8 mouse cellular contexts compared by ENCODE assay signal in the genomic region with DNA sequence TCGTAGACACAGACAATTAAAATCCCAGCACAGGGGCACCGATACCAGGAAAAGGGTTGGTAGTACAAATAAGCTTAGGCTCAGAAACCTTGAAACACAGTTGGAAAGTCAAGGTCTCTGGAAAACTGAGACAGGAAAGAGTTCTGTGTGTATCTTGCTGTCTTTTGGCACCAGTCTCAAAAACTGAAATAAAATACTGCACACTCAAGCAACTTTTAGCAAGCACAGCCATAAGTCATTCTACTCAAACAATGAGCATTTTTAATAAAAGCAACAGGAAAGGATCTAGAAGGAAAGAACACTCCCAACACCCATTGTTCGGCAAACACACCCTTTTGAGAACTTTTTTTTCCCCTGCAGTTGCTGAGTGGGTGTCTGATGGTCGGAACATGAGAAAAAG. TPM values are rescaled to one million over a fixed set of nuclear protein-coding genes. Genes with fewer than 3 reads are reported as not detected.
DNase-seq lines count a peak whose midpoint lies in the region; ATAC-seq and TF ChIP-seq lines count a peak whose summit lies in the region.

A gene (plus strand): TSS at position 359 of the 400 bp plus-strand sequence.

- no peaks in the 10 kb centered on the region for H3K9me3 ChIP-seq in heart, embryonic 14.5 days (ENCODE audit: control insufficient read depth, low read length)
- H3K9me3 ChIP-seq in stomach, embryonic 16.5 days (replicated peaks; ENCODE audit: control insufficient read depth, low read length), result no peaks in the 10 kb centered on the region

- H3K27ac ChIP-seq in heart, embryonic 14.5 days (replicated peaks in 1 of 2; ENCODE audit: control insufficient read depth in 1 of 2, insufficient read depth in 1 of 2, low read depth in 2 of 2, low read length in 2 of 2), result 0 out of 4 replicates have a peak within 1 kb of the TSS, but pooled peaks have one; percentile 3 to 36
- H3K27ac ChIP-seq in stomach, embryonic 16.5 days (ENCODE audit: low read length), result peak within 1 kb of the TSS; percentile 10; the same call in 1 of the 2 replicates

- H3K4me3 ChIP-seq in heart, embryonic 14.5 days (ENCODE audit: control insufficient read depth in 1 of 2, insufficient read depth in 1 of 2, low read depth in 1 of 2, low read length in 2 of 2), result no peak within 1 kb of the TSS
- no peak within 1 kb of the TSS for H3K4me3 ChIP-seq in stomach, embryonic 16.5 days (replicated peaks; ENCODE audit: low read length)

- ATAC-seq in heart, embryonic 14.5 days (ENCODE audit: insufficient number of reproducible peaks, insufficient read depth, low FRiP score, low read depth), result no peak
- ATAC-seq in stomach, embryonic 16.5 days (ENCODE audit: insufficient read depth, low FRiP score), result no peak
- ATAC-seq in CD4-positive, CD25-positive, alpha-beta regulatory T cell, adult 4 months, result no peak

- H3K27me3 ChIP-seq in heart, embryonic 14.5 days (ENCODE audit: control insufficient read depth, insufficient read depth, low read length), result no peaks in the 10 kb centered on the region
- no peaks in the 10 kb centered on the region for H3K27me3 ChIP-seq in stomach, embryonic 16.5 days (ENCODE audit: control insufficient read depth, insufficient read depth, low read length)

- TF ChIP-seq CTCF in brain, embryonic 14.5 days (IDR thresholded peaks at IDR 0.05; ENCODE audit: borderline replicate concordance, extremely low read depth, insufficient read depth, insufficient read length), result no peak

- peaks cover 0 to 2% of the 10 kb centered on the region in 2 experiments; a peak in 3 of 4 replicates for H3K4me1 ChIP-seq in heart, embryonic 14.5 days (ENCODE audit: control insufficient read depth in 2 of 2, insufficient read depth in 2 of 2, low read length in 2 of 2)
- peaks cover 8% of the 10 kb centered on the region for H3K4me1 ChIP-seq in stomach, embryonic 16.5 days (ENCODE audit: control insufficient read depth, insufficient read depth, low read length)

- TF ChIP-seq POLR2A in brain, embryonic 14.5 days (IDR thresholded peaks at IDR 0.05; ENCODE audit: borderline replicate concordance, extremely low read depth, insufficient read depth, insufficient read length, poor library complexity, severe bottlenecking), result no peak

- H3K4me2 ChIP-seq in heart, embryonic 14.5 days (ENCODE audit: low read length), result no peak within 1 kb of the TSS
- H3K4me2 ChIP-seq in stomach, embryonic 16.5 days (ENCODE audit: low read depth, low read length), result no peak within 1 kb of the TSS

- peak; percentile 54 for DNase-seq in kidney, adult 9 months
- DNase-seq in kidney, adult 18-20 months, result no peak
- no peak for DNase-seq in brain, embryonic 14.5 days (ENCODE audit: low read depth)
- DNase-seq in left cerebral cortex, postnatal 14 days (ENCODE audit: low spot score in 2 of 2), result no peak
- DNase-seq in right cerebral cortex, postnatal 25 days, result no peak

- no peak within 1 kb of the TSS for H3K9ac ChIP-seq in heart, embryonic 14.5 days (ENCODE audit: low read length)
- no peak within 1 kb of the TSS for H3K9ac ChIP-seq in stomach, embryonic 16.5 days (ENCODE audit: low read length)

- WGBS in heart, embryonic 14.5 days, result 63% methylated on average over 4 of the region's 4 CpGs
- WGBS in stomach, embryonic 16.5 days, result 46% methylated on average over 4 of the region's 4 CpGs

- intact Hi-C loops in left cerebral cortex, postnatal 14 days (cut with DNase I), result loop anchor here (10.0 kb wide), 1 partner anchor 301 kb away; no protein-coding TSS in a partner anchor

- H3K36me3 ChIP-seq in heart, embryonic 14.5 days (ENCODE audit: control insufficient read depth, insufficient read depth, low read length), result no peaks in the 10 kb centered on the region
- H3K36me3 ChIP-seq in stomach, embryonic 16.5 days (ENCODE audit: control insufficient read depth, insufficient read depth, low read length), result no peaks in the 10 kb centered on the region

RNA-seq across cellular contexts. Expression of the gene that starts here (rescaled TPM):
- polyA plus RNA-seq in brain, embryonic 14.5 days (2012; rRNA removed), result 37.1 and 59.7 TPM in 2 replicates
- 25.3 and 26.1 TPM in 2 replicates for polyA plus RNA-seq in heart, embryonic 14.5 days (2014; fragmentation: Nextera tagmentation; extraction: Ambion mirVana)
- total RNA-seq in left cerebral cortex, postnatal 14 days (2021), result 10 to 100 TPM; 58.4 to 58.7 TPM
- 24.1 and 25.5 TPM in 2 replicates for polyA plus RNA-seq in stomach, embryonic 16.5 days (2015; fragmentation: Nextera tagmentation; extraction: Ambion mirVana)
- not detected for polyA plus RNA-seq in CD4-positive, CD25-positive, alpha-beta regulatory T cell, adult 4 months (2017; shearing (Covaris generic))

Comparison
In these comparisons a context has a peak if more than half of its experiments do, and no peak if none do; other contexts are left out.
1. RNA of the gene that starts here (polyA plus RNA-seq): 37.1 to 59.7 TPM in brain, embryonic 14.5 days, 25.3 to 26.1 TPM in heart, embryonic 14.5 days and 24.1 to 25.5 TPM in stomach, embryonic 16.5 days; not detected in CD4-positive, CD25-positive, alpha-beta regulatory T cell, adult 4 months; every median in the first group is over 10 times any median in the second.